Mouse (Mus musculus) cerebellum, adult 2 months (tissue): Measurements from ENCODE around the gene Pdzph1.

Experiments
- CTCF ChIP-seq: fragments of 200-500 bp; IDR thresholded peaks from 2 replicates; pipeline ENCODE4 v1.5.1; 2011; ENCODE audit warnings: low read depth, mild to moderate bottlenecking, control low read depth, low read length, moderate library complexity, borderline replicate concordance; ENCODE audit not compliant: insufficient read depth
- POLR2A ChIP-seq: fragments of 200-500 bp; IDR thresholded peaks from 2 replicates; pipeline ENCODE4 v1.6.1; 2011; ENCODE audit warnings: low read length, control low read depth, borderline replicate concordance; ENCODE audit not compliant: insufficient read depth

DNA sequence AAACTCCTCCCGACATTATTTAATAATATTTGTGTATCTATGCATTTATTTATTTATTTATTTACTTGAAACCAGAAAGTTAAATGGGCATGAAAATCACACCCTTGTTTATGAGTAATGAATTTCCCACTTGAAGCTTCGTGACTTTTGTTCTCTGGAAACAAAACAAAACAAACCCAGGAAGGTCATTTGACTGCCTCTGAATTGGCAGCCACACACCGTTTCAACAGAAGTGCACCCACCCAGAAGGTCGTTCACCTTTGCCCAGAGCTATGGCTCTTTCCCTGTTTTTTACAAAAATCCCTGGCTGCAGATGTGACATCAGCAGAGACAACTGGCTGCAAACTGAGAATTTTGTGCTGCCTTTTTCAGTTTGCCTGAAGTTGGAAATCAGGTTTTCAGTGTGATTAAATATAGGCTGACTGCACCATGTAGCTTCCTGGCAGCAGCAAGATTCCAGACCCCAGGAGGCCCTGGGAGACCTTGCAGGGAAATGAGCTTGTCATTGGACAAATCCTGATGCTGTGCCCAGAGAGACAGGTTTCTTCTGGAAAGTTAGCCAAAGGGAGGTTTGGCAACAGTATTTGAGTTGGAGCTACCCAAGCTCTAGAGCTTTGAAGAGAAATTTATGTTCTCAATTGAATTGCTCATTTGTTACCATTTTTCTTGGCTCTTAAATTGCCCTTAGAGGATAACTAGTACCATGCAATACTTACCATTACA, 99.5 kb downstream of the Pdzph1 start:
- no peak for TF ChIP-seq CTCF
- no peak for TF ChIP-seq POLR2A
